Comparison of ENCODE assay signal across 8 mouse cellular contexts in the genomic region with DNA sequence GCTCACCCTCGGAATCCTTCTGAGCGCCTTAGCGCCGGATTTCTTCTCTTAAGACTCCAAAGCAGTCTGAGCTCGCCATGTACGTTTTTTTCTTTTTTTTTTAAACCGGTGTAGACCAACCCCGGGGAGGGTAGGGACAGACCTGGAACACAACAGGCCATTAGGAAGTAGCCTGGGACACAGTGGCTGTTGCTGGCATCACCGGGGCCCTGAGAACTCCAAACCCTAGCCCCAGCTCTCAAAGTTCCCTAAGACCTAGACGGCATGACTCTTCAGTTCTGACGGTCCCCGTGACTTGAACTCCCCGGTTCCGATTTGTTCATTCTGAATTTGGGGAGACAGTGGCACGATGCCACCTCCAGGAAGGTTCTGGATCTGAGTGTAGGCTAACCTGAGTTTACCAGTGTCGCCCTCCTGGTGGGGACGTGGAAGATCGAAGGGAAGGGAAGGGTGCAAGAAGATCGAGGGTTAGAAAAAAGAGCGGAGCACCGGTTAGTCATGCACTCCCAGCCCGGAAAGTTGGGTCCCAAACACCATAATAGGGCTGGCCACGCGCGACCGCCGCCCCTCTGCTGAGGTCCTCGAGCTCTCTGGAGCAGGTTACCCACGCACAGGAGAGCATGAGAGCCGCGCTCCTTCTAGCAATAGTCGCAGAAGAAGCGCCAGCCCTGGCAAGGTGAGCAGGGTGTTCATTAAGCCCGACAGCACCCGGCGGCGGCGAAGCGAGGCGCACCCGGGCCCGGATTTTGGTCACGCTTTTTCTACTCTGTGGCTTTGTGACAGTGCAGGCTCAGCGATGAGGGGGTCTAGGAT. TPM values are rescaled to one million over a fixed set of nuclear protein-coding genes. Genes with fewer than 3 reads are reported as not detected.
A peak's percentile ranks its signal among the peaks of the same experiment; 100 is the strongest.
DNase-seq lines count a peak whose midpoint lies in the region; ATAC-seq and TF ChIP-seq lines count a peak whose summit lies in the region.

TSS of gene Tob2 (minus strand) at position 280 of the 813 bp plus-strand sequence.

- peak; percentile 70 for DNase-seq in 416B (ENCODE audit: low read depth)
- DNase-seq in adrenal gland, postnatal 36 days, result peak; percentile 69 to 72
- peak; percentile 79 for DNase-seq in heart, adult 8-10 months (ENCODE audit: low spot score)
- peak; percentile 67 to 77 for DNase-seq in kidney, adult 8-10 months
- DNase-seq in limb, embryonic 14.5 days (ENCODE audit: low spot score), result peak; percentile 55
- DNase-seq in spleen, postnatal 36 days (ENCODE audit: low spot score in 2 of 2), result peak; percentile 58 to 63

- no peak for TF ChIP-seq POLR2A in limb, embryonic 14.5 days (IDR thresholded peaks at IDR 0.05; ENCODE audit: borderline replicate concordance, extremely low read depth, insufficient read depth, insufficient read length)

- H3K4me3 ChIP-seq in embryonic facial prominence, embryonic 15.5 days (replicated peaks), result peak within 1 kb of the TSS; percentile 95
- peak within 1 kb of the TSS; percentile 95 for H3K4me3 ChIP-seq in limb, embryonic 14.5 days (replicated peaks; ENCODE audit: low read length)
- H3K4me3 ChIP-seq in midbrain, embryonic 15.5 days, result peak within 1 kb of the TSS; percentile 88

- peak within 1 kb of the TSS; percentile 92 for H3K9ac ChIP-seq in embryonic facial prominence, embryonic 15.5 days
- H3K9ac ChIP-seq in limb, embryonic 14.5 days (ENCODE audit: low read depth, low read length, severe bottlenecking), result peak within 1 kb of the TSS; percentile 82
- peak within 1 kb of the TSS; percentile 72 for H3K9ac ChIP-seq in midbrain, embryonic 15.5 days

- peak within 1 kb of the TSS; percentile 99 for H3K27ac ChIP-seq in embryonic facial prominence, embryonic 15.5 days (replicated peaks)
- peak within 1 kb of the TSS; percentile 95 for H3K27ac ChIP-seq in limb, embryonic 14.5 days (replicated peaks; ENCODE audit: low read depth, low read length)
- peak within 1 kb of the TSS; percentile 95 for H3K27ac ChIP-seq in midbrain, embryonic 15.5 days

- under 1% methylated on average over 44 of the region's 44 CpGs for WGBS in embryonic facial prominence, embryonic 15.5 days
- 1% methylated on average over 44 of the region's 44 CpGs for WGBS in limb, embryonic 14.5 days
- under 1% methylated on average over 44 of the region's 44 CpGs for WGBS in midbrain, embryonic 15.5 days

- peak within 1 kb of the TSS; percentile 81 for H3K4me2 ChIP-seq in embryonic facial prominence, embryonic 15.5 days (replicated peaks)
- H3K4me2 ChIP-seq in limb, embryonic 14.5 days (replicated peaks; ENCODE audit: low read depth, low read length, severe bottlenecking), result peak within 1 kb of the TSS; percentile 95
- peak within 1 kb of the TSS; percentile 78 for H3K4me2 ChIP-seq in midbrain, embryonic 15.5 days

- peaks cover 4% of the 10 kb centered on the region; the same call in 1 of the 2 replicates for H3K36me3 ChIP-seq in embryonic facial prominence, embryonic 15.5 days
- peaks cover 5% of the 10 kb centered on the region for H3K36me3 ChIP-seq in limb, embryonic 14.5 days (ENCODE audit: control insufficient read depth, insufficient read depth, low read length)
- H3K36me3 ChIP-seq in midbrain, embryonic 15.5 days (replicated peaks), result no peaks in the 10 kb centered on the region

- no peaks in the 10 kb centered on the region for H3K27me3 ChIP-seq in embryonic facial prominence, embryonic 15.5 days
- no peaks in the 10 kb centered on the region for H3K27me3 ChIP-seq in limb, embryonic 14.5 days (ENCODE audit: control insufficient read depth, insufficient read depth, low read length)
- H3K27me3 ChIP-seq in midbrain, embryonic 15.5 days (replicated peaks), result no peaks in the 10 kb centered on the region

- 0 out of 2 replicates have a peak, but pooled peaks have one; percentile 1 for ATAC-seq in embryonic facial prominence, embryonic 15.5 days (ENCODE audit: insufficient number of reproducible peaks, low FRiP score, low TSS enrichment, low read depth)
- ATAC-seq in limb, embryonic 14.5 days (ENCODE audit: low FRiP score, low read depth), result peak; percentile 16
- ATAC-seq in midbrain, embryonic 15.5 days (replicated peaks), result peak; percentile 19

- peaks cover 16% of the 10 kb centered on the region for H3K4me1 ChIP-seq in embryonic facial prominence, embryonic 15.5 days
- H3K4me1 ChIP-seq in limb, embryonic 14.5 days (ENCODE audit: control insufficient read depth, insufficient read depth, low read length), result peaks cover 6% of the 10 kb centered on the region; the same call in 1 of the 2 replicates
- peaks cover 38% of the 10 kb centered on the region for H3K4me1 ChIP-seq in midbrain, embryonic 15.5 days

- no peaks in the 10 kb centered on the region for H3K9me3 ChIP-seq in embryonic facial prominence, embryonic 15.5 days (replicated peaks)
- no peaks in the 10 kb centered on the region for H3K9me3 ChIP-seq in limb, embryonic 14.5 days (ENCODE audit: control insufficient read depth, low read length)
- H3K9me3 ChIP-seq in midbrain, embryonic 15.5 days, result no peaks in the 10 kb centered on the region

RNA-seq across cellular contexts. Expression of gene Tob2, which starts in this region (rescaled TPM):
- total RNA-seq in adrenal gland, postnatal 36 days (2021), result 100 to 1,000 TPM; 103 to 125 TPM
- polyA plus RNA-seq in embryonic facial prominence, embryonic 15.5 days (2015; fragmentation: Nextera tagmentation; extraction: Ambion mirVana), result 31.4 and 33.8 TPM in 2 replicates
- 100 to 1,000 TPM in 1 of 4 experiments, 10 to 100 TPM in 3; 50.6 to 129 (median 74.7) TPM for total RNA-seq in heart, adult 8-10 months (2022)
- polyA plus RNA-seq in limb, embryonic 14.5 days (2012; rRNA removed), result 23.7 and 28.1 TPM in 2 replicates
- polyA plus RNA-seq in limb, embryonic 14.5 days (2014; fragmentation: Nextera tagmentation; extraction: Ambion mirVana), result 23.4 and 24.7 TPM in 2 replicates
- 16.5 and 18.5 TPM in 2 replicates for polyA plus RNA-seq in midbrain, embryonic 15.5 days (2015; fragmentation: Nextera tagmentation; extraction: Ambion mirVana)

Comparison
In these comparisons a context has a peak if more than half of its experiments do, and no peak if none do; other contexts are left out.
1. Peak in every context shown above with its lines: DNase-seq, ATAC-seq, H3K4me3 ChIP-seq and H3K27ac ChIP-seq.